ENCODE assay signal across 8 mouse cellular contexts in genomic region chr11:72130021-72130420, GRCm38 (mm10). TPM values are rescaled to one million over a fixed set of nuclear protein-coding genes. Genes with fewer than 3 reads are reported as not detected.
DNase-seq lines count a peak whose midpoint lies in the region; ATAC-seq lines count a peak whose summit lies in the region.

No protein-coding gene starts in this region.

- no peaks in the 10 kb centered on the region for H3K4me1 ChIP-seq in liver, embryonic 16.5 days (ENCODE audit: control insufficient read depth, low read depth, low read length)
- H3K4me1 ChIP-seq in stomach, embryonic 16.5 days (ENCODE audit: control insufficient read depth, insufficient read depth, low read length), result peaks cover 30% of the 10 kb centered on the region

- WGBS in liver, embryonic 16.5 days (ENCODE audit: insufficient replicate concordance), result 19% methylated on average over 11 of the region's 11 CpGs
- 12% methylated on average over 11 of the region's 11 CpGs for WGBS in stomach, embryonic 16.5 days

- no peak overlapping the region for H3K27ac ChIP-seq in liver, embryonic 16.5 days (ENCODE audit: low read length)
- peak overlapping the region; percentile 56 for H3K27ac ChIP-seq in stomach, embryonic 16.5 days (ENCODE audit: low read length)

- peak; percentile 25 to 60 for DNase-seq in kidney, postnatal 25 days
- DNase-seq in kidney, adult 8-10 months, result no peak
- DNase-seq in cerebellum, adult 9-10 months, result peak; percentile 89
- peak; percentile 74 to 80 for DNase-seq in heart, adult 9 months (ENCODE audit: low spot score in 2 of 2)
- DNase-seq in testis, postnatal 14 days (ENCODE audit: low spot score), result no peak

- H3K4me3 ChIP-seq in liver, embryonic 16.5 days (ENCODE audit: low read depth, low read length), result no peak overlapping the region
- H3K4me3 ChIP-seq in stomach, embryonic 16.5 days (replicated peaks; ENCODE audit: low read length), result no peak overlapping the region

- H3K36me3 ChIP-seq in liver, embryonic 16.5 days (ENCODE audit: control insufficient read depth, insufficient read depth), result no peaks in the 10 kb centered on the region
- no peaks in the 10 kb centered on the region for H3K36me3 ChIP-seq in stomach, embryonic 16.5 days (ENCODE audit: control insufficient read depth, insufficient read depth, low read length)

- H3K4me2 ChIP-seq in liver, embryonic 16.5 days (ENCODE audit: low read depth, low read length), result peak overlapping the region; percentile 12; the same call in 1 of the 2 replicates
- peak overlapping the region; percentile 17; the same call in 1 of the 2 replicates for H3K4me2 ChIP-seq in stomach, embryonic 16.5 days (ENCODE audit: low read depth, low read length)

- no peaks in the 10 kb centered on the region for H3K9me3 ChIP-seq in liver, embryonic 16.5 days (replicated peaks; ENCODE audit: control insufficient read depth, low read length)
- H3K9me3 ChIP-seq in stomach, embryonic 16.5 days (replicated peaks; ENCODE audit: control insufficient read depth, low read length), result no peaks in the 10 kb centered on the region

- no peak overlapping the region for H3K9ac ChIP-seq in liver, embryonic 16.5 days (ENCODE audit: low read depth, low read length)
- H3K9ac ChIP-seq in stomach, embryonic 16.5 days (ENCODE audit: low read length), result 0 out of 2 replicates have a peak overlapping the region, but pooled peaks have one; percentile 24

- 0 out of 2 replicates have a peak, but pooled peaks have one; percentile 39 for ATAC-seq in liver, embryonic 16.5 days (ENCODE audit: low read depth)
- peak; percentile 66; the same call in 1 of the 2 replicates for ATAC-seq in stomach, embryonic 16.5 days (ENCODE audit: insufficient read depth, low FRiP score)
- ATAC-seq in megakaryocyte-erythroid progenitor cell, adult 5-6 weeks (replicated peaks; ENCODE audit: low FRiP score, low TSS enrichment, poor library complexity, severe bottlenecking), result no peak

- H3K27me3 ChIP-seq in liver, embryonic 16.5 days (ENCODE audit: control insufficient read depth, insufficient read depth, low read depth, low read length), result peaks cover 19% of the 10 kb centered on the region
- peaks cover 14% of the 10 kb centered on the region for H3K27me3 ChIP-seq in stomach, embryonic 16.5 days (ENCODE audit: control insufficient read depth, insufficient read depth, low read length)

RNA-seq across cellular contexts. Expression of gene Pitpnm3, which starts 5.6 kb away (rescaled TPM):
- 0.01 TPM in 1 of 2 replicates, not detected in the other for polyA plus RNA-seq in liver, embryonic 16.5 days (2015; fragmentation: Nextera tagmentation; extraction: Ambion mirVana)
- polyA plus RNA-seq in stomach, embryonic 16.5 days (2015; fragmentation: Nextera tagmentation; extraction: Ambion mirVana), result 0.63 and 1.0 TPM in 2 replicates
- not detected in 2 replicates for total RNA-seq in megakaryocyte-erythroid progenitor cell, adult 5-6 weeks (2014; fragmentation: Nextera tagmentation)
- total RNA-seq in megakaryocyte-erythroid progenitor cell, adult 5-6 weeks (2017), result not detected in 2 replicates

Comparison
In these comparisons a context has a peak if more than half of its experiments do, and no peak if none do; other contexts are left out.
1. DNase-seq: peak in kidney, postnatal 25 days (2 of 2), cerebellum, adult 9-10 months (single experiment) and heart, adult 9 months (2 of 2); none in kidney, adult 8-10 months (0 of 2) and testis, postnatal 14 days (single experiment).